Mouse (Mus musculus): ENCODE data around the gene A930018P22Rik. TPM values are rescaled to one million over a fixed set of nuclear protein-coding genes. Genes with fewer than 3 reads are reported as not detected.
"Not testable (repeated sequence)": the region's sequence is repeated elsewhere in the genome, so short reads cannot be mapped to it uniquely, and the experiment has no call there.

A930018P22Rik gene
- polyA plus RNA-seq, 1 experiment = not detected

GRCm38 (mm10) chr2:104095741-104096213 lies 26.8 kb upstream of the A930018P22Rik start, which contains the start of gene Cd59a:
Gene Cd59a (plus strand): TSS chr2:104095801.
- no peaks in the 10 kb centered on the region for H3K27me3 ChIP-seq (ENCODE audit: control insufficient read depth, insufficient read depth, low read length)
- WGBS = 8% methylated on average over 15 of the region's 15 CpGs
- H3K27ac ChIP-seq (ENCODE audit: insufficient read depth, low read length) = 0 out of 2 replicates have a peak within 1 kb of the TSS, but pooled peaks have one; percentile 2
- peak in 1 of 2 experiments; percentile 22 for DNase-seq (ENCODE audit: low read depth in 1 of 2, low spot score in 2 of 2)
- H3K4me3 ChIP-seq (ENCODE audit: extremely low read depth, insufficient read depth, insufficient read length) = peak within 1 kb of the TSS; percentile 56
- no peaks in the 10 kb centered on the region for H3K4me1 ChIP-seq (ENCODE audit: control insufficient read depth, insufficient read depth, insufficient read length)
- H3K36me3 ChIP-seq (ENCODE audit: control insufficient read depth, insufficient read depth, low read length) = no peaks in the 10 kb centered on the region
- TF ChIP-seq CTCF (IDR thresholded peaks at IDR 0.05; ENCODE audit: extremely low read depth, insufficient read depth, insufficient read length, insufficient replicate concordance) (no peak), POLR2A (IDR thresholded peaks at IDR 0.05; ENCODE audit: low read depth, low read length) (no peak)

GRCm38 (mm10) chr2:104096256-104096655 lies 26.3 kb upstream of the A930018P22Rik start:
- WGBS = 52% methylated on average over 10 of the region's 10 CpGs
- peak overlapping the region; percentile 16 for H3K4me3 ChIP-seq (ENCODE audit: extremely low read depth, insufficient read depth, insufficient read length)

GRCm38 (mm10) chr2:104096796-104097195 lies 25.8 kb upstream of the A930018P22Rik start:
- H3K36me3 ChIP-seq (ENCODE audit: control insufficient read depth, insufficient read depth, low read length); DNase-seq (ENCODE audit: low read depth in 1 of 2, low spot score in 2 of 2); H3K4me1 ChIP-seq (ENCODE audit: control insufficient read depth, insufficient read depth, insufficient read length); H3K27me3 ChIP-seq (ENCODE audit: control insufficient read depth, insufficient read depth, low read length); H3K27ac ChIP-seq (ENCODE audit: insufficient read depth, low read length); H3K4me3 ChIP-seq (ENCODE audit: extremely low read depth, insufficient read depth, insufficient read length): not testable (repeated sequence)
- 81% methylated on average over 1 of the region's 1 CpGs for WGBS

More at GRCm38 (mm10) chr2:104096256-104096655, 26.3 kb upstream of the A930018P22Rik start:
- DNase-seq (ENCODE audit: low read depth in 1 of 2, low spot score in 2 of 2) = no peak
- no peaks in the 10 kb centered on the region for H3K4me1 ChIP-seq (ENCODE audit: control insufficient read depth, insufficient read depth, insufficient read length)
- no peaks in the 10 kb centered on the region for H3K27me3 ChIP-seq (ENCODE audit: control insufficient read depth, insufficient read depth, low read length)
- TF ChIP-seq POLR2A (IDR thresholded peaks at IDR 0.05; ENCODE audit: low read depth, low read length) (no peak), CTCF (IDR thresholded peaks at IDR 0.05; ENCODE audit: extremely low read depth, insufficient read depth, insufficient read length, insufficient replicate concordance) (no peak)
- no peaks in the 10 kb centered on the region for H3K36me3 ChIP-seq (ENCODE audit: control insufficient read depth, insufficient read depth, low read length)
- 0 out of 2 replicates have a peak overlapping the region, but pooled peaks have one; percentile 2 for H3K27ac ChIP-seq (ENCODE audit: insufficient read depth, low read length)

- H3K4me1 ChIP-seq (ENCODE audit: control insufficient read depth, insufficient read depth, insufficient read length); H3K27ac ChIP-seq (ENCODE audit: insufficient read depth, low read length); DNase-seq (ENCODE audit: low read depth in 1 of 2, low spot score in 2 of 2); H3K36me3 ChIP-seq (ENCODE audit: control insufficient read depth, insufficient read depth, low read length); H3K4me3 ChIP-seq (ENCODE audit: extremely low read depth, insufficient read depth, insufficient read length); H3K27me3 ChIP-seq (ENCODE audit: control insufficient read depth, insufficient read depth, low read length): not testable (repeated sequence)
- 97% methylated on average over 4 of the region's 4 CpGs for WGBS
Observed at GRCm38 (mm10) chr2:104097396-104097795, 25.2 kb upstream of the A930018P22Rik start.

GRCm38 (mm10) chr2:104098529-104099230 lies 23.9 kb upstream of the A930018P22Rik start:
- H3K4me3 ChIP-seq (ENCODE audit: extremely low read depth, insufficient read depth, insufficient read length) = no peak overlapping the region
- no peaks in the 10 kb centered on the region for H3K36me3 ChIP-seq (ENCODE audit: control insufficient read depth, insufficient read depth, low read length)
- 46% methylated on average over 3 of the region's 3 CpGs for WGBS
- H3K27ac ChIP-seq (ENCODE audit: insufficient read depth, low read length) = no peak overlapping the region
- H3K27me3 ChIP-seq (ENCODE audit: control insufficient read depth, insufficient read depth, low read length) = no peaks in the 10 kb centered on the region
- no peak for DNase-seq (ENCODE audit: low read depth in 1 of 2, low spot score in 2 of 2)
- no peaks in the 10 kb centered on the region for H3K4me1 ChIP-seq (ENCODE audit: control insufficient read depth, insufficient read depth, insufficient read length)
- no peak for TF ChIP-seq CTCF (IDR thresholded peaks at IDR 0.05; ENCODE audit: extremely low read depth, insufficient read depth, insufficient read length, insufficient replicate concordance)
- no peak for TF ChIP-seq POLR2A (IDR thresholded peaks at IDR 0.05; ENCODE audit: low read depth, low read length)

GRCm38 (mm10) chr2:104099231-104099585 lies 23.4 kb upstream of the A930018P22Rik start:
- DNase-seq (ENCODE audit: low read depth in 1 of 2, low spot score in 2 of 2) = no peak
- H3K36me3 ChIP-seq (ENCODE audit: control insufficient read depth, insufficient read depth, low read length) = no peaks in the 10 kb centered on the region
- WGBS = 97% methylated on average over 2 of the region's 2 CpGs
- TF ChIP-seq CTCF (IDR thresholded peaks at IDR 0.05; ENCODE audit: extremely low read depth, insufficient read depth, insufficient read length, insufficient replicate concordance) (no peak), POLR2A (IDR thresholded peaks at IDR 0.05; ENCODE audit: low read depth, low read length) (no peak)
- no peaks in the 10 kb centered on the region for H3K4me1 ChIP-seq (ENCODE audit: control insufficient read depth, insufficient read depth, insufficient read length)
- H3K4me3 ChIP-seq (ENCODE audit: extremely low read depth, insufficient read depth, insufficient read length) = no peak overlapping the region
- H3K27me3 ChIP-seq (ENCODE audit: control insufficient read depth, insufficient read depth, low read length) = no peaks in the 10 kb centered on the region
- no peak overlapping the region for H3K27ac ChIP-seq (ENCODE audit: insufficient read depth, low read length)

GRCm38 (mm10) chr2:104099946-104100345 lies 22.6 kb upstream of the A930018P22Rik start:
- Histone ChIP-seq H3K27me3 (ENCODE audit: control insufficient read depth, insufficient read depth, low read length) (no peaks in the 10 kb centered on the region), H3K36me3 (ENCODE audit: control insufficient read depth, insufficient read depth, low read length) (no peaks in the 10 kb centered on the region), H3K4me1 (ENCODE audit: control insufficient read depth, insufficient read depth, insufficient read length) (no peaks in the 10 kb centered on the region), H3K27ac (ENCODE audit: insufficient read depth, low read length) (no peak overlapping the region), H3K4me3 (ENCODE audit: extremely low read depth, insufficient read depth, insufficient read length) (no peak overlapping the region)
- TF ChIP-seq POLR2A (IDR thresholded peaks at IDR 0.05; ENCODE audit: low read depth, low read length) (no peak), CTCF (IDR thresholded peaks at IDR 0.05; ENCODE audit: extremely low read depth, insufficient read depth, insufficient read length, insufficient replicate concordance) (no peak)
- WGBS = 69% methylated on average over 1 of the region's 1 CpGs
- DNase-seq (ENCODE audit: low read depth in 1 of 2, low spot score in 2 of 2) = no peak
